Mouse (Mus musculus): Measurements from ENCODE around the gene Gm20695. TPM values are rescaled to one million over a fixed set of nuclear protein-coding genes. Genes with fewer than 3 reads are reported as not detected.

Gm20695 gene
- polyA plus RNA-seq, 1 experiment from 2014 or later, result 3.1 TPM

Small RNA genes lying within 50 kb of the gene (microRNA-seq; reads per million reads assigned to microRNA genes)
- gene Gm23493 (ENCODE audit: borderline number of aligned reads), result not detected

Other genes starting within 250 kb of the Gm20695 start
- gene Mefv, start 166.6 kb upstream of the Gm20695 start, polyA plus RNA-seq (2015; fragmentation: Nextera tagmentation; extraction: Ambion mirVana), result 0.17 and 0.22 TPM in 2 replicates
- gene Zfp263, start 140.6 kb upstream of the Gm20695 start, polyA plus RNA-seq (2015; fragmentation: Nextera tagmentation; extraction: Ambion mirVana), result 40.9 and 52.0 TPM in 2 replicates
- not detected in 2 replicates for gene Olfr15, start 53.8 kb upstream of the Gm20695 start, polyA plus RNA-seq (2015; fragmentation: Nextera tagmentation; extraction: Ambion mirVana)
- gene Zfp174, start 37.4 kb upstream of the Gm20695 start, polyA plus RNA-seq (2015; fragmentation: Nextera tagmentation; extraction: Ambion mirVana), result 0.45 and 0.47 TPM in 2 replicates
- gene Naa60, start 12.3 kb upstream of the Gm20695 start, polyA plus RNA-seq (2015; fragmentation: Nextera tagmentation; extraction: Ambion mirVana), result 45.9 and 48.6 TPM in 2 replicates
- gene Zfp597, start 87 bp upstream of the Gm20695 start, polyA plus RNA-seq (2015; fragmentation: Nextera tagmentation; extraction: Ambion mirVana), result 5.7 and 7.1 TPM in 2 replicates
- gene 1700037C18Rik, start 24.0 kb downstream of the Gm20695 start, polyA plus RNA-seq (2015; fragmentation: Nextera tagmentation; extraction: Ambion mirVana), result 9.1 and 10.0 TPM in 2 replicates
- gene Cluap1, start 24.2 kb downstream of the Gm20695 start, polyA plus RNA-seq (2015; fragmentation: Nextera tagmentation; extraction: Ambion mirVana), result 28.9 and 36.6 TPM in 2 replicates
- gene Nlrc3, start 92.0 kb downstream of the Gm20695 start, polyA plus RNA-seq (2015; fragmentation: Nextera tagmentation; extraction: Ambion mirVana), result 12.8 and 18.2 TPM in 2 replicates
- 11.1 and 11.7 TPM in 2 replicates for gene Slx4, start 119.1 kb downstream of the Gm20695 start, polyA plus RNA-seq (2015; fragmentation: Nextera tagmentation; extraction: Ambion mirVana)
- gene Dnase1, start 152.3 kb downstream of the Gm20695 start, polyA plus RNA-seq (2015; fragmentation: Nextera tagmentation; extraction: Ambion mirVana), result 1.4 and 1.7 TPM in 2 replicates
- 82.8 and 94.5 TPM in 2 replicates for gene Trap1, start 193.2 kb downstream of the Gm20695 start, polyA plus RNA-seq (2015; fragmentation: Nextera tagmentation; extraction: Ambion mirVana)

Data from thymus, postnatal 0 days (tissue).